Mouse (Mus musculus) inflammation-experienced regulatory T-cells, adult 16 weeks (primary cell): ENCODE data around the gene Kbtbd13. TPM values are rescaled to one million over a fixed set of nuclear protein-coding genes. Genes with fewer than 3 reads are reported as not detected.

Source experiments
- polyA plus RNA-seq: library from polyadenylated mRNA; unstranded; fragments of 100-300 nt; shearing (Covaris generic); gene quantifications from one replicate; pipeline ENCODE4 v1.2.1, GENCODE M21; 2017

Gene Kbtbd13
- not detected for polyA plus RNA-seq

DNA sequence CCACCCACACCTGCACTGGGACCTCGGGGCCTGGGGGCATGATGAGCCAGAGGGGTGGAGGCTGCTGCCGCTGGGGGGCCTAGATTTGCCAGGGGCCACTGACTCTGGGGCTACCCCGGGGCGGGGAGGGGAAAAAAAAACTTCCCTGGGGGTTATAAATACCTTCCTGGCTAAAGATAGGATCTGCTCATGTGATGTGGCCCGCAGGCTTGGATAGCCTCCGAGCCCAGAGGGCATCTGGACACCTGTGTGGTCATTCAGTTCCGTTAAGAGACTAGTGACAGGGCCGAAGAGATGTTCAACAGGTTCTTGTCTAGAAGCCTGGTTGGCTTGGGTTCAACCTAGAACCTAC lies at the start of gene Kbtbd13:
Kbtbd13 (minus strand) TSS at position 40 of the 352 bp plus-strand sequence.

GRCm38 (mm10) chr9:65435671-65436301 lies 44.3 kb upstream of the Kbtbd13 start, which contains the start of gene Mtfmt:
TSS of gene Mtfmt (plus strand) at chr9:65435782.

DNA sequence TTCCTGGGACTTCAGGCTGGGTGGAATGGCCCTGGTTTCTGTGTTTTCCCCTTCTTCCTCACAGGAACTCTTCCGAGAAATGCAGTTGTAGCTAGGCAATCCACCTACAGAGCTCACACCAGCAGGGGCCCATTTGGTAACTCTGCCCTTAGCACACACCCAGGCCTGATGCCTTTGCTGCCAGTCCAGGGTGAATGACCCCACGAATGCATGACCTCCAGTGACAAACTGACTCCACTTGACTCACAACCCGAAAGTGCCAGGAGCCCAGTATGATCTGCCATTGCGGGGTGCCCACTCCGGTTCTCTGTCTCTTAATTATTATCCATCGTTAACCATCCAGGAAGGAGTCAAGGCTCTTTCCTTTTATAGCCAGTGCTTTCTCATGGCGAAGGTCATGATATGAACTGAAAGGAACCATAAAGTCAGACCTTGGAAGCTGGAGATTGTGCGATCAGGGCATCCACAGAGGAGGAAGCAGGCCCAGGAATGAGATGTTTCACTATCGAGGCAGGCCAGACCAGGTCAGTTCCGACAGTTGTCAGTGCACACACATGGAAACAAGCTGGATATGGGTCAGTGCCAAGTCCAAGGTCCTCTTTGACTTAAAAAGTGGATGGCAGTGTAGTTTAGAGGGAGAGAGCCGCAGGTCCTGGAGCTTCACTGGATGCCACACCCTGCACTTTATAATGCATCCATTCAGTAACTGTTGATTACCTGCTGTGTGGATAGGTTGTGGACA lies 31.5 kb upstream of the Kbtbd13 start, which contains the start of gene Slc51b:
Slc51b (minus strand) TSS at position 196 of the 742 bp plus-strand sequence.

GRCm38 (mm10) chr9:65398279-65398678 lies 6.8 kb upstream of the Kbtbd13 start, which contains the start of gene Rasl12:
TSS of gene Rasl12 (plus strand) at chr9:65398506.

GRCm38 (mm10) chr9:65360641-65361448 lies 30.6 kb downstream of the Kbtbd13 start, which contains the start of gene Ubap1l:
TSS of gene Ubap1l (plus strand) at chr9:65361041.

DNA sequence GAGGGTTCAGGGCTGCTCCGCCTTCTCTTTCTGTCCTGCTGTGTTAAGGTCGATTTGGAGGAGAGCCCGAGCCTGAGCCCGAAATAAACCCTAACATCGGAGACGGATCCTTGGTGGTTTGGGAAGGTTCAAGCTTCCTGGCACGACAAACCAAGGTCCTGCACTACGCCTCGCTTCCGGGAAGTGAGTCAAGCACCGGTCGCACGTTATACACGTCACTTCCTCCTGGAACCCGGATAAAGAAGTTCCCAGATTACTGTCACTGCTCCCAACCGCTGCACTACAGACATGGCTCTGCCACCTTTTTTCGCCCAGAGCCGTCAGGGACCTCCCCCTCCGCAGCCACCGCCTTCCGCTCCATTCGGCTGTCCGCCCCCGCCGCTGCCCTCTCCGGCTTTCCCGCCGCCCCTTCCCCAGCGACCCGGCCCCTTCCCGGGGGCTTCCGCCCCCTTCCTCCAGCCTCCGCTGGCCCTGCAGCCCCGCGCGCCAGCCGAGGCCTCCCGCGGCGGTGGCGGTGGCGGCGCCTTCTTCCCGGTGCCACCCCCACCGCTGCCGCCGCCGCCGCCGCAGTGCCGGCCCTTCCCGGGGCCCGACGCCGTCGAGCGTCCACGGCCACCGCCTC lies 45.5 kb downstream of the Kbtbd13 start, which contains the start of gene Pdcd7:
Pdcd7 (plus strand) TSS at position 251 of the 622 bp plus-strand sequence.

Other genes starting within 250 kb of the Kbtbd13 start
- 11.8 TPM for gene Parp16, start 196.3 kb downstream of the Kbtbd13 start, polyA plus RNA-seq
- gene Cilp, start 126.5 kb downstream of the Kbtbd13 start, polyA plus RNA-seq = not detected
- gene Clpx, start 97.4 kb downstream of the Kbtbd13 start, polyA plus RNA-seq = 59.2 TPM
- gene Pdcd7, start 45.5 kb downstream of the Kbtbd13 start, polyA plus RNA-seq = 4.2 TPM
- gene Ubap1l, start 30.6 kb downstream of the Kbtbd13 start, polyA plus RNA-seq = not detected
- gene Rasl12, start 6.9 kb upstream of the Kbtbd13 start, polyA plus RNA-seq = not detected
- not detected for gene Slc51b, start 31.3 kb upstream of the Kbtbd13 start, polyA plus RNA-seq
- gene Mtfmt, start 44.1 kb upstream of the Kbtbd13 start, polyA plus RNA-seq = 47.0 TPM
- gene Spg21, start 69.3 kb upstream of the Kbtbd13 start, polyA plus RNA-seq = 109 TPM
- not detected for gene Ankdd1a, start 128.5 kb upstream of the Kbtbd13 start, polyA plus RNA-seq
- 102 TPM for gene Plekho2, start 188.4 kb upstream of the Kbtbd13 start, polyA plus RNA-seq
- gene Pif1, start 195.5 kb upstream of the Kbtbd13 start, polyA plus RNA-seq = 0.54 TPM
- 0.43 TPM for gene Rbpms2, start 238.0 kb upstream of the Kbtbd13 start, polyA plus RNA-seq